9 mouse cellular contexts compared by ENCODE assay signal in the genomic region with DNA sequence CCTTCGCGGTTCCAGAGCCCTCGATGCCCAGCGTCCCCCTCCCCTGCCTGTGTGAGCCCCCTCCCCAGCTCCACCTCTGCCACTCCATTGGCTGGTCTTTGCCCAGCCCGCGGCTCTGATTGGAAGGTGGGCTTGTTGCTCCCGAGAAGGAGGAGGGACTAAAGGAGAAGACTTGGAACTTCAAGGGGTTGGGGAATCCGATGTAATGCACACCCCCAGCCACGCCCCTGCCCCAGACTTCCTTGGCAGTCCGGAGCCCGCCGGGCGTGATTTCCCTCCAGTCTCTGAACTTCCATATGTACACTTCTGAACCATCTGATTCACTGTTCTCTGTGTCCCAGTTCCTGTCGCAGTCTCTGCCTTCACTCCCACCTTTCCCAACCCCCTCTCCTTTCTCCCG. TPM values are rescaled to one million over a fixed set of nuclear protein-coding genes. Genes with fewer than 3 reads are reported as not detected.
DNase-seq lines count a peak whose midpoint lies in the region; ATAC-seq and TF ChIP-seq lines count a peak whose summit lies in the region.
"Had no signal": no experiment of that assay in that cellular context is flagged by ENCODE, and none has a peak within 500 bp of the region (broad histone marks: within the 10 kb centered on the region; RNA-seq: fewer than 3 reads in every experiment).

Gene Hif3a, minus strand, starts transcription at position 39 of the 400 bp plus-strand sequence.

- peak within 1 kb of the TSS in 1 of 2 experiments; percentile 4; a peak in 2 of 4 replicates for H3K4me3 ChIP-seq in liver, embryonic 14.5 days (ENCODE audit: insufficient read depth in 1 of 2, low read depth in 2 of 2, low read length in 2 of 2)
- H3K4me3 ChIP-seq in neural tube, embryonic 13.5 days: peak within 1 kb of the TSS; percentile 42

- no peak within 1 kb of the TSS for H3K27ac ChIP-seq in liver, embryonic 14.5 days
- no peak within 1 kb of the TSS for H3K27ac ChIP-seq in neural tube, embryonic 13.5 days (replicated peaks)

- no peaks in the 10 kb centered on the region; the same call in 1 of the 2 replicates for H3K27me3 ChIP-seq in liver, embryonic 14.5 days (ENCODE audit: control insufficient read depth, insufficient read depth, low read length)
- H3K27me3 ChIP-seq in neural tube, embryonic 13.5 days: peaks cover 25% of the 10 kb centered on the region

- H3K36me3 ChIP-seq in liver, embryonic 14.5 days (replicated peaks; ENCODE audit: control insufficient read depth, insufficient read depth, low read depth): no peaks in the 10 kb centered on the region
- H3K36me3 ChIP-seq in neural tube, embryonic 13.5 days: no peaks in the 10 kb centered on the region

- no peak for TF ChIP-seq CTCF in liver, embryonic 14.5 days (IDR thresholded peaks at IDR 0.05; ENCODE audit: low read depth)

- peak; percentile 75 to 83 for DNase-seq in cerebellum, postnatal 10 days
- DNase-seq in cerebellum, postnatal 36 days: no peak
- DNase-seq in embryo, embryonic 10.5 days (ENCODE audit: low spot score): peak; percentile 94
- DNase-seq in heart, adult 9 months (ENCODE audit: low spot score in 2 of 2): peak; percentile 17 to 45
- peak; percentile 30 for DNase-seq in kidney, adult 9 months
- no peak for DNase-seq in liver, embryonic 14.5 days (ENCODE audit: low read depth in 3 of 3, low spot score in 3 of 3)

- peaks cover 39% of the 10 kb centered on the region in 2 experiments for H3K4me1 ChIP-seq in liver, embryonic 14.5 days (replicated peaks; ENCODE audit: control insufficient read depth in 2 of 2, insufficient read depth in 2 of 2, low read length in 1 of 2)
- peaks cover 49% of the 10 kb centered on the region for H3K4me1 ChIP-seq in neural tube, embryonic 13.5 days (replicated peaks)

- ATAC-seq in liver, embryonic 14.5 days (ENCODE audit: insufficient read depth): no peak
- peak; percentile 80 for ATAC-seq in neural tube, embryonic 13.5 days (ENCODE audit: low read depth)
- ATAC-seq in megakaryocyte progenitor cell, adult 5-6 weeks (replicated peaks; ENCODE audit: poor library complexity): no peak

- H3K9me3 ChIP-seq in liver, embryonic 14.5 days (ENCODE audit: control insufficient read depth, low read length): no peaks in the 10 kb centered on the region
- H3K9me3 ChIP-seq in neural tube, embryonic 13.5 days: no peaks in the 10 kb centered on the region

- TF ChIP-seq EP300 in liver, embryonic 14.5 days (IDR thresholded peaks at IDR 0.05; ENCODE audit: low read depth): no peak

- H3K9ac ChIP-seq in liver, embryonic 14.5 days (replicated peaks): no peak within 1 kb of the TSS
- H3K9ac ChIP-seq in neural tube, embryonic 13.5 days: peak within 1 kb of the TSS; percentile 69

- WGBS in liver, embryonic 14.5 days (ENCODE audit: insufficient replicate concordance): 2% methylated on average over 15 of the region's 15 CpGs
- under 1% methylated on average over 14 of the region's 15 CpGs for WGBS in neural tube, embryonic 13.5 days

- H3K4me2 ChIP-seq in liver, embryonic 14.5 days (ENCODE audit: low read depth): peak within 1 kb of the TSS; percentile 55
- peak within 1 kb of the TSS; percentile 62 for H3K4me2 ChIP-seq in neural tube, embryonic 13.5 days

RNA-seq across cellular contexts. Expression of gene Hif3a, which starts in this region (rescaled TPM):
- 9.8 and 12.2 TPM in 2 replicates for polyA plus RNA-seq in liver, embryonic 14.5 days (2012; rRNA removed)
- polyA plus RNA-seq in liver, embryonic 14.5 days (2014; fragmentation: Nextera tagmentation; extraction: Ambion mirVana): 22.8 and 23.9 TPM in 2 replicates
- 4.3 and 5.2 TPM in 2 replicates for polyA plus RNA-seq in neural tube, embryonic 13.5 days (2015; fragmentation: Nextera tagmentation; extraction: Ambion mirVana)
- total RNA-seq in megakaryocyte progenitor cell, adult 5-6 weeks (2015): 1.6 and 2.1 TPM in 2 replicates
- total RNA-seq in megakaryocyte progenitor cell, adult 5-6 weeks (2017): 0.21 and 0.78 TPM in 2 replicates
- total RNA-seq: neutrophil, adult 5-6 weeks had no signal

Comparison
In these comparisons a context has a peak if more than half of its experiments do, and no peak if none do; other contexts are left out.
1. DNase-seq: peak in cerebellum, postnatal 10 days (2 of 2), embryo, embryonic 10.5 days (single experiment), heart, adult 9 months (2 of 2) and kidney, adult 9 months (single experiment); none in cerebellum, postnatal 36 days (0 of 2) and liver, embryonic 14.5 days (0 of 3).